Mouse (Mus musculus) limb, embryonic 15.5 days (tissue): ENCODE measurements around the gene Cyb561d2. TPM values are rescaled to one million over a fixed set of nuclear protein-coding genes. Genes with fewer than 3 reads are reported as not detected.
"Not testable (repeated sequence)": the region's sequence is repeated elsewhere in the genome, so short reads cannot be mapped to it uniquely, and the experiment has no call there.

ENCODE experiments used
- ATAC-seq: fragments of 200-750 bp; cut with Nextera tagmentation; 2 replicates; pipeline ENCODE4 v1.8.0; 2017; ENCODE audit warnings: low read depth, moderate TSS enrichment; ENCODE audit not compliant: insufficient number of reproducible peaks, low FRiP score, low TSS enrichment
- H3K27ac ChIP-seq: fragments of 300-500 bp; sonication (generic); 2 replicates; pipeline ENCODE4 v1.5.1; 2015; ENCODE audit warnings: moderate library complexity, mild to moderate bottlenecking, inconsistent platforms
- H3K27me3 ChIP-seq: fragments of 300-500 bp; sonication (generic); 2 replicates; pipeline ENCODE4 v1.6.1; 2015; ENCODE audit warnings: inconsistent platforms
- H3K36me3 ChIP-seq: fragments of 300-500 bp; sonication (generic); 2 replicates; pipeline ENCODE4 v1.6.1; 2015; ENCODE audit warnings: inconsistent platforms
- H3K4me1 ChIP-seq: fragments of 300-500 bp; sonication (generic); 2 replicates; pipeline ENCODE4 v1.6.1; 2015; ENCODE audit warnings: inconsistent platforms
- H3K4me2 ChIP-seq: fragments of 300-500 bp; sonication (generic); 2 replicates; pipeline ENCODE4 v1.6.1; 2015; ENCODE audit warnings: mild to moderate bottlenecking, inconsistent platforms
- H3K4me3 ChIP-seq: fragments of 300-500 bp; sonication (generic); 2 replicates; pipeline ENCODE4 v1.5.1; 2015; ENCODE audit warnings: mild to moderate bottlenecking, inconsistent platforms
- H3K9ac ChIP-seq: fragments of 300-500 bp; sonication (generic); 2 replicates; pipeline ENCODE4 v1.6.1; 2015; ENCODE audit warnings: inconsistent platforms
- H3K9me3 ChIP-seq: fragments of 300-500 bp; sonication (generic); 2 replicates; pipeline ENCODE4 v1.6.1; 2016; ENCODE audit warnings: inconsistent platforms
- WGBS: fragments of 180-500 bp; shearing (Covaris S2); methylation state at CpG from one replicate; pipeline ENCODE4 v1.1.7; 2015; 5-methylcytosine and 5-hydroxymethylcytosine counted together
- polyA plus RNA-seq: library from polyadenylated mRNA; unstranded; fragments of >200 nt; fragmentation: Nextera tagmentation; extraction: Ambion mirVana; gene quantifications from 2 replicates; pipeline ENCODE4 v1.2.1, GENCODE M21; 2015

Gene Cyb561d2
- polyA plus RNA-seq, 1 experiment from 2014 or later = 26.0 TPM

DNA sequence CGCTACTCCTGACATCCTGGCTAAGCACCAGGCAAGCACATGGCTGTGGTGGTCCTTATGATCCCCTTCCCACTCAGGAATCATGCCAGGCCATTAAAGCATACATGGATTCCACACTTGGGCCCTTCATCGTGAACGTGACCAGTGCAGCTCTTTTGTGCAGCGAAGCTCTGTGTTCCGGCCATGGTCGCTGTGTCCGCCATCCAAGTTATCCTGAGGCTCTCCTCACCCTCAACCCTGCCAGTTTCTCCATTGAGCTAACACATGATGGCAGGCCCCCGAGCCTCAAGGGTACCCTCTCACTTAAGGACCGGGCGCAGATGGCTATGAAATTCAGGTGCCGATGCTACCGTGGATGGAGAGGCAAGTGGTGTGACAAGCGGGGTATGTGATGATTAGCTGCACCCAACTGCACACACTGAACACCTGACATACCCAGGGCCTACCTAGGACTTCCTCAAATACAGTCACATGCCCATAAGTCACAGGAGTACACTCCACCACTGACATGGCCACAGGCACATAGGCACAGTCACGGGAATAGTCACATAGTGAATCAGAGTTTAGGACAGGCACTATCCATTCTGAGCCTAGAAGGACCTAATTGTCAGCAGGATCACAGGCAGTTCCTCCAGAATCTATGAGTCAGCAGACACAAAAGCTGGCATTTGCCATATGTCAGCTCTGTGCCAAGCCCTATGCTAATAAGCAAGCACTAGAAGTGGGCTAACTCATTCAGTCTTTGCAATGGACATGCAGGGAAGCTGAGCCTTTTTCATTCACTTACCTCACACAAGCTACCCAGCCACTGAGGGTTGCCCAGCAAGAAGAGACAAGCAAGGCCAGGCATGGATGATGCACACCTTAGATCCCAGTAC lies 37.3 kb upstream of the Cyb561d2 start:
- no peak overlapping the region for H3K9ac ChIP-seq

DNA sequence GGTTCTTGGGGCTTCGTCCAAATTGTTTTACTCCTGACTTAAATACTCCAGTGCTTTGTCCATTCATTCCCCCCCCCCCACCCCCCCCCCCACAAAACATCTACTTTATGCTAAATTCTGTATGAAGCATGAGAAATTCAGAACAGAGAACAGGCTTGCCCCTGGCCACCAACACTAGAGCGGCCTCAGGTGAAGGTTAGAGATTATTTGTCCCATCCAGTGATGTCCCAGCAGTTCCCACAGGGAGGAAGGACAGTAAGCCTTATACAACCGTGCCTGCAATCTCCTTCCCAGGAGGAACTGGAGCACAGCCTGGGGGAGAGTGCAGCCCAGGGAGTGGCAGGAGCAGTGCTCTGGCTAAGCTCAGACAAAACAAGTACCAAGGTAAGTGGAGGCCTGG lies 36.6 kb upstream of the Cyb561d2 start, which contains the start of gene Naa80:
Naa80 (plus strand) TSS at position 301 of the 400 bp plus-strand sequence.
- peaks cover 55% of the 10 kb centered on the region for H3K4me1 ChIP-seq
- H3K27me3 ChIP-seq = no peaks in the 10 kb centered on the region
- ATAC-seq = no peak
- peak within 1 kb of the TSS; percentile 96 for H3K27ac ChIP-seq
- H3K4me2 ChIP-seq = peak within 1 kb of the TSS; percentile 70; the same call in 1 of the 2 replicates
- 78% methylated on average over 3 of the region's 3 CpGs for WGBS
- no peak within 1 kb of the TSS for H3K4me3 ChIP-seq
- H3K36me3 ChIP-seq = peaks cover 22% of the 10 kb centered on the region
- H3K9me3 ChIP-seq = no peaks in the 10 kb centered on the region
- no peak within 1 kb of the TSS for H3K9ac ChIP-seq

More for the DNA sequence above, 37.3 kb upstream of the Cyb561d2 start:
- WGBS = 91% methylated on average over 14 of the region's 14 CpGs
- H3K9me3 ChIP-seq = no peaks in the 10 kb centered on the region
- peak overlapping the region; percentile 70; the same call in 1 of the 2 replicates for H3K4me2 ChIP-seq
- H3K27ac ChIP-seq = peak overlapping the region; percentile 96
- no peaks in the 10 kb centered on the region for H3K27me3 ChIP-seq
- peaks cover 55% of the 10 kb centered on the region for H3K4me1 ChIP-seq
- ATAC-seq = no peak
- H3K4me3 ChIP-seq = no peak overlapping the region
- peaks cover 19% of the 10 kb centered on the region for H3K36me3 ChIP-seq

DNA sequence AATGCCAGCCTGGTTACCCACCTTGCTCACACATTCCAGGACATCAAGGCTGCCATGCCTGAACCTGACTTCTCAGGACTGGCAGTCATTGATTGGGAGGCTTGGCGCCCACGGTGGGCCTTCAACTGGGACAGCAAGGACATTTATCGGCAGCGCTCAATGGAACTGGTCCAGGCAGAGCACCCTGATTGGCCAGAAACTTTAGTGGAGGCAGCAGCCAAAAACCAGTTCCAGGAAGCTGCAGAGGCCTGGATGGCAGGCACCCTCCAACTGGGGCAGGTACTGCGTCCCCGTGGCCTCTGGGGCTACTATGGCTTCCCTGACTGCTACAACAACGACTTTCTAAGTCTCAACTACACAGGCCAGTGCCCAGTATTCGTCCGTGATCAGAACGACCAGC lies 35.9 kb upstream of the Cyb561d2 start:
- 0 out of 2 replicates have a peak overlapping the region, but pooled peaks have one; percentile 6 for H3K4me2 ChIP-seq
- WGBS = 93% methylated on average over 10 of the region's 10 CpGs

DNA sequence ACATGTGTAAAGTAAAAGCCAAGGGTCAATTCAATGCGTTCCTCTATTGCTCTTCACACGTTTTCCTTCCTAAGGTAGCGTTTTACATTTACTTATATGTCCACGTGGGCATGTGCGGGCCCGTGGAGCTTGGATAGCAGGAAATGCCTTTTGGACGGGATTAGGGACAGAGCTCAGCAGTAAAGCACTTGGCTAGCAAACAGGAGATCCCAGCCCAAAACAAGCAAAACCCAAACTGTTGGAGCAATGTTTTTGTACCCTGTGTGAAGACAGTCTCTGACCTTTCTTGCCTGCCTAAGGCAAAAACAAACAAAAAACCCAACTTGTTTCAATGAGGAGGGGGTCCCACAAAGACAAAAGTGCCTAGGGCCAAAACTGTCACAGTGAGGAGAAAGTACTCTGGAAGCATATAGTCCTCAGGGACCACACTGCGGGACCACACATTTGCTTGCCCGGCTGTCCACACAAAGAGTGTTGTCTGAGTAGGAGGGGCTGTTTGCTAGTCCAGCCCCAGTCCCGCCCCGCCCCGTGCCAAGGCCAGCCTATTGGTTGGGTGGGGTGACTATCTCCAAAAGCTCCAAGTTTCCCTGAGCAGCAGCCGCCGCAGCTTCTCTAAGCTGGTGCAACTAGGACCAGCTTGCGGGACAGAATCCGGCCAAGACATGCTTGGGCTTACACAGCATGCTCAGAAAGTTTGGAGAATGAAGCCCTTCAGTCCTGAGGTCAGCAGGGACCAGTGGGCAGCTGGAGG lies 34.5 kb upstream of the Cyb561d2 start, which contains the start of gene Hyal1:
Hyal1 (plus strand) TSS at position 571 of the 751 bp plus-strand sequence.
- H3K9ac ChIP-seq = peak within 1 kb of the TSS; percentile 40; the same call in 1 of the 2 replicates
- H3K4me1 ChIP-seq = peaks cover 50% of the 10 kb centered on the region
- peak; percentile 60; the same call in 1 of the 2 replicates for ATAC-seq
- peaks cover 32% of the 10 kb centered on the region for H3K36me3 ChIP-seq
- H3K4me2 ChIP-seq = peak within 1 kb of the TSS; percentile 57
- peak within 1 kb of the TSS; percentile 43 for H3K4me3 ChIP-seq
- H3K9me3 ChIP-seq = no peaks in the 10 kb centered on the region
- no peaks in the 10 kb centered on the region for H3K27me3 ChIP-seq
- WGBS = 17% methylated on average over 16 of the region's 16 CpGs
- peak within 1 kb of the TSS; percentile 87 for H3K27ac ChIP-seq

More for the DNA sequence above, 35.9 kb upstream of the Cyb561d2 start:
- Histone ChIP-seq H3K4me3 (no peak overlapping the region), H3K4me1 (peaks cover 55% of the 10 kb centered on the region), H3K9ac (no peak overlapping the region), H3K27ac (no peak overlapping the region), H3K36me3 (peaks cover 23% of the 10 kb centered on the region), H3K27me3 (no peaks in the 10 kb centered on the region), H3K9me3 (no peaks in the 10 kb centered on the region)
- no peak for ATAC-seq

DNA sequence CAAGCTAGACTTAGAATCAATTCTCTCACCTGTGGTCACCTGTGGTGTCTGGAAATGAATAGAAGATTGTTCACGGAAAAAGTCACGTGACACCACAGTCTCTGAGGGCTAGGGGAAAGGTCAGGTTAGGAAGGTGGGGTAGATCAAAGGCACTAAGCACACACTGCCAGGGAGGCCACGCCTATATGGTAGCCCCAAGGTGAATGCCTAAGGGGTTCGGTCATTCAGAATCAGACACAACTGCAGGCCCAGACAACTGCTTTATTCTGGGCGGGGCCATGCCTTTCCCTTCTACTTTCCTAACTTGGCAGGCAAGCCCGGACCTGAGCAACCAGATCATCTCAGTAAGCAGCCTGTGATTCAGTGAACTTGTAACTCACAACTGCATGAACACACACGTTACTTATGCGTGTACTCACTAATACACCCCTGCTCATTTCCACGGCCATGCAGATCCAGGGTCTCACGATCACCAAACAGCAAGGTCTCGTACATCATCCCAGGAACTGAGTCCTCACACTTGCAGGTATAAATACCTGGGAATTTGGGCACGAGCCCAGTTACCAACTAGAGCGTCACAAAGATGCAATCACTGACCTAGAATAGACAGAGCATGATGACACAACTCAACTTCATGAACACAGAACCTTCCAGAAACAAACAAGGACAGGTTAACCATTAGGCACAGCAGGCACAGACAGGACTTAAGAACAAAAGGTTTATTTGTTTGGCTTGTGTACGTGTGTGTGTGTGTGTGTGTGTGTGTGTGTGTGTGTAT lies 33.8 kb upstream of the Cyb561d2 start:
- Histone ChIP-seq H3K4me2 (0 out of 2 replicates have a peak overlapping the region, but pooled peaks have one; percentile 57), H3K9me3 (no peaks in the 10 kb centered on the region), H3K27me3 (no peaks in the 10 kb centered on the region), H3K9ac (no peak overlapping the region), H3K4me3 (0 out of 2 replicates have a peak overlapping the region, but pooled peaks have one; percentile 43), H3K4me1 (peaks cover 54% of the 10 kb centered on the region), H3K36me3 (peaks cover 39% of the 10 kb centered on the region), H3K27ac (peak overlapping the region; percentile 87)
- ATAC-seq = no peak
- 70% methylated on average over 14 of the region's 14 CpGs for WGBS

DNA sequence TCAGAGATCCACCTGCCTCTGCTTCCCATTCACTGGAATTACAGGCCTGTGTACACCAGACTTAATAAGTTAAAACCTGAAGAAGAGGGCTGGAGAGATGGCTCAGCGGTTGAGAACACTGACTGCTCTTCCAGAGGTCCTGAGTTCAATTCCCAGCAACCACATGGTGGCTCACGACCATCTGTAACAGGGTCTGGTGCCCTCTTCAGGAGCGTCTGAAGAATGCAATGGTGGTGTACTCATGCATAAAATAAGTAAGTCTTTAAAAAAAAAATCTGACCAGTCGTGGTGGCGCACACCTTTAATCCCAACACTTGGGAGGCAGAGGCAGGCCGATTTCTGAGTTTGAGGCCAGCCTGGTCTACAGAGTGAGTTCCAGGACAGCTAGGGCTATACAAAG lies 31.8 kb upstream of the Cyb561d2 start:
- H3K27me3 ChIP-seq, H3K4me2 ChIP-seq, H3K9ac ChIP-seq, H3K27ac ChIP-seq, H3K4me3 ChIP-seq, ATAC-seq, H3K9me3 ChIP-seq: not testable (repeated sequence)
- Histone ChIP-seq H3K4me1 (peaks cover 51% of the 10 kb centered on the region), H3K36me3 (peaks cover 37% of the 10 kb centered on the region)
- 86% methylated on average over 6 of the region's 6 CpGs for WGBS

DNA sequence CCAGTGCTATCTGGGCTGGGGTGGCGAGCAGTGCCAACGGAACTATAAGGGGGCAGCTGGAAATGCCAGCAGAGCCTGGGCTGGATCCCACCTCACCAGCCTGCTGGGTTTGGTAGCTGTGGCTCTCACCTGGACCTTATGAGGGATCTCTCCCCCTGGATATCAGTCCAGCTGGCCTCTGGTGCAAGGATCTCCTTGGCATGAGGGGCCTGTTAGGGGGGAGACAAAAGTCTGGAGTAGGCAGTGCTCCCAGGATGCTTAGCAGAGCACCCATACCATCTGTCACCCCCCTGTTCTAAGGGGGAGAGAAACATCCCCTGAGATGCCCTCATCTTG lies 30.3 kb upstream of the Cyb561d2 start:
- WGBS = 93% methylated on average over 2 of the region's 2 CpGs
- peaks cover 54% of the 10 kb centered on the region for H3K4me1 ChIP-seq
- H3K4me2 ChIP-seq = no peak overlapping the region
- no peak for ATAC-seq
- no peaks in the 10 kb centered on the region for H3K27me3 ChIP-seq
- no peak overlapping the region for H3K4me3 ChIP-seq
- no peak overlapping the region for H3K9ac ChIP-seq
- H3K9me3 ChIP-seq = no peaks in the 10 kb centered on the region
- H3K36me3 ChIP-seq = peaks cover 37% of the 10 kb centered on the region
- H3K27ac ChIP-seq = no peak overlapping the region

DNA sequence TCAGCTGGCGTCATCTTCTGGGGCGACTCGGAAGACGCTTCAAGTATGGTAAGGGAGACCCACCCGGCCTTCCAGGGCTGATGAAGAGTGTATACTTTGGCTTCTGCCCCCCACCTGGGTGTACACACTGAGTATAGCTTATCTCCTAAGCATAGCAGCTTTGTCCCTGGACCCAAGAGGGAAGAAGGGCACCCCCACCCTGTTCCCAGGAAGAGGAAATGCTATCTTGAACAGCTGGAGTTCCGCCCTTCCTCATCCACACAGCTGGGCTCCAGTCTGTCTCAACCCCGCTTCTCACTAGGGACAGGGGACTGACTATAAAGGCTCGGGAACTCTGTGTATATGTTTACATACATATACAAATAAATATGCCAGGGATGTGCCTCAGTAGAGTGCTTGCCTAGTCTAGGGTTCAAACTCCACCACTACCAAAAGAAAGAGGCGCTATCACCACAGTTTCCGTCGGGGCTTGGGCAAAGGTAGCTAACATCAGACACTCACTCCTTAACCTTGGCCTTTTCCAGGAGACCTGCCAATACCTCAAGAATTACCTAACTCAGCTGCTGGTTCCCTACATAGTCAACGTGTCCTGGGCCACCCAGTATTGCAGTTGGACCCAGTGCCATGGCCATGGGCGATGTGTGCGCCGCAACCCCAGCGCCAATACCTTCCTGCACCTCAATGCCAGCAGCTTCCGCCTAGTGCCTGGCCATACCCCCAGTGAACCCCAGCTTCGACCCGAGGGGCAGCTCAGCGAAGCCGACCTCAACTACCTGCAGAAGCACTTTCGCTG lies 29.7 kb upstream of the Cyb561d2 start:
- peaks cover 54% of the 10 kb centered on the region for H3K4me1 ChIP-seq
- H3K27me3 ChIP-seq = no peaks in the 10 kb centered on the region
- 92% methylated on average over 22 of the region's 22 CpGs for WGBS
- H3K27ac ChIP-seq = no peak overlapping the region
- no peak overlapping the region for H3K9ac ChIP-seq
- peak overlapping the region; percentile 17; the same call in 1 of the 2 replicates for H3K4me2 ChIP-seq
- H3K4me3 ChIP-seq = no peak overlapping the region
- ATAC-seq = no peak
- peaks cover 37% of the 10 kb centered on the region for H3K36me3 ChIP-seq
- no peaks in the 10 kb centered on the region for H3K9me3 ChIP-seq

DNA sequence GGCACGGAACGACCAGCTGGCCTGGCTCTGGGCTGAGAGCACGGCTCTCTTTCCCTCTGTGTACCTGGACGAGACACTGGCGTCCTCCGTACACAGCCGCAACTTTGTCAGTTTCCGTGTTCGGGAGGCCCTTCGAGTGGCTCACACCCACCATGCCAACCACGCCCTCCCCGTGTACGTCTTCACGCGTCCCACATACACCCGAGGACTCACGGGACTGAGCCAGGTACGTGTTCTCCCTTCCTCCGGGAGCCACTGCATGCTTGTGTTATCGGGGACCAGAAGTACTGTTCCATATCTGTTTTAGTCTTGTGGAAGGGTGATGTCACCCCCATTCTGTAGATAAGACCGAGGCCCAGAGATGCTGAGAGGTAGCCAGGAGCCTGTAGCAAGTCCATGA lies 28.9 kb upstream of the Cyb561d2 start:
- WGBS = 86% methylated on average over 21 of the region's 21 CpGs
- no peak overlapping the region; the same call in 1 of the 2 replicates for H3K9ac ChIP-seq
- peaks cover 37% of the 10 kb centered on the region for H3K36me3 ChIP-seq

DNA sequence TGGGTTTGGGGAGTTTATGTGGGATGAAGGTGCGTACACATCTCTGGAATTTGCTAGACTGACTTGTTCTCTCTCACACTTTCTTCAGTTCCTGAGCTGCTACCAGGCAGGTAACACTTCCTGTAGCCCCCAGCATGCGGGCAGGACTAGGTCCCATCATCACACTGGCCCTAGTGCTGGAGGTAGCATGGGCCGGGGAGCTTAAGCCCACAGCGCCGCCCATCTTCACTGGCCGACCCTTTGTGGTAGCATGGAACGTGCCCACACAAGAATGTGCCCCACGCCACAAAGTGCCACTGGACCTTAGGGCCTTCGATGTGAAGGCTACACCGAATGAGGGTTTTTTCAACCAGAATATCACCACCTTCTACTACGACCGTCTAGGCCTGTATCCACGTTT lies 28.0 kb upstream of the Cyb561d2 start:
- 34% methylated on average over 13 of the region's 13 CpGs for WGBS
- Histone ChIP-seq H3K4me1 (peaks cover 53% of the 10 kb centered on the region), H3K9me3 (no peaks in the 10 kb centered on the region), H3K36me3 (peaks cover 42% of the 10 kb centered on the region), H3K4me3 (peak overlapping the region; percentile 84), H3K9ac (peak overlapping the region; percentile 67), H3K4me2 (peak overlapping the region; percentile 69), H3K27ac (peak overlapping the region; percentile 92), H3K27me3 (no peaks in the 10 kb centered on the region)
- ATAC-seq = no peak

More for the DNA sequence above, 28.9 kb upstream of the Cyb561d2 start:
- H3K27me3 ChIP-seq = no peaks in the 10 kb centered on the region
- ATAC-seq = no peak
- peaks cover 53% of the 10 kb centered on the region for H3K4me1 ChIP-seq
- H3K4me2 ChIP-seq = peak overlapping the region; percentile 69
- peak overlapping the region; percentile 84 for H3K4me3 ChIP-seq
- H3K27ac ChIP-seq = no peak overlapping the region
- H3K9me3 ChIP-seq = no peaks in the 10 kb centered on the region
